Mouse (Mus musculus) gastrocnemius, postnatal 14 days (tissue): Measurements from ENCODE around the gene Add3. TPM values are rescaled to one million over a fixed set of nuclear protein-coding genes. Genes with fewer than 3 reads are reported as not detected.
A peak's percentile ranks its signal among the peaks of the same experiment; 100 is the strongest.

ENCODE experiments used
- DNase-seq: peaks from one replicate; pipeline ENCODE4 v3.0.0; 2021; ENCODE audit warnings: mixed read lengths
- intact Hi-C: fragments of 180-260 bp; cut with DNase I; formaldehyde crosslinking; loops from one replicate; pipeline ENCODE4 v1.15.1; 2025; ENCODE audit warnings: low total_unique reads
- total RNA-seq, 2 experiments: library from RNA; stranded (reverse); gene quantifications; 2 replicates each; pipeline ENCODE4 v1.2.3; 2021

Add3 gene
- total RNA-seq, 2 experiments from 2014 or later, result 31.6 to 45.4 TPM

GRCm38 (mm10) chr19:53156361-53156760, 16.1 kb downstream of the Add3 start:
- DNase-seq, result no peak

GRCm38 (mm10) chr19:53157176-53157575, 16.9 kb downstream of the Add3 start:
- intact Hi-C loops, result loop anchor here (10.0 kb wide), 1 partner anchor 48 kb away; no protein-coding TSS in a partner anchor
- no peak for DNase-seq

More at GRCm38 (mm10) chr19:53156361-53156760, 16.1 kb downstream of the Add3 start:
- intact Hi-C loops, result loop anchor here (10.0 kb wide), 1 partner anchor 48 kb away; no protein-coding TSS in a partner anchor

GRCm38 (mm10) chr19:53159351-53159750, 19.1 kb downstream of the Add3 start:
- DNase-seq, result no peak
- intact Hi-C loops, result loop anchor here (10.0 kb wide), 1 partner anchor 45 kb away; no protein-coding TSS in a partner anchor

GRCm38 (mm10) chr19:53162927-53163326, 22.7 kb downstream of the Add3 start:
- intact Hi-C loops, result no loop called here
- DNase-seq, result no peak

- no peak for DNase-seq
- intact Hi-C loops, result no loop called here
Measured at GRCm38 (mm10) chr19:53164645-53165044, 24.4 kb downstream of the Add3 start.

- intact Hi-C loops, result no loop called here
- no peak for DNase-seq
Measured at GRCm38 (mm10) chr19:53165305-53166240, 25.3 kb downstream of the Add3 start.

- intact Hi-C loops, result no loop called here
- no peak for DNase-seq
Measured at GRCm38 (mm10) chr19:53166367-53166766, 26.1 kb downstream of the Add3 start.

- DNase-seq, result no peak
- intact Hi-C loops, result no loop called here
Measured at GRCm38 (mm10) chr19:53168576-53168975, 28.3 kb downstream of the Add3 start.

- no peak for DNase-seq
- intact Hi-C loops, result no loop called here
Measured at GRCm38 (mm10) chr19:53170651-53171050, 30.4 kb downstream of the Add3 start.

- intact Hi-C loops, result no loop called here
- no peak for DNase-seq
Measured at GRCm38 (mm10) chr19:53174034-53174433, 33.8 kb downstream of the Add3 start.

GRCm38 (mm10) chr19:53175550-53175949, 35.3 kb downstream of the Add3 start:
- intact Hi-C loops, result no loop called here
- DNase-seq, result no peak

GRCm38 (mm10) chr19:53176518-53176917, 36.3 kb downstream of the Add3 start:
- intact Hi-C loops, result no loop called here

GRCm38 (mm10) chr19:53178611-53179528, 38.6 kb downstream of the Add3 start:
- intact Hi-C loops, result no loop called here
- no peak for DNase-seq

More at GRCm38 (mm10) chr19:53176518-53176917, 36.3 kb downstream of the Add3 start:
- DNase-seq, result no peak

- no peak for DNase-seq
- intact Hi-C loops, result no loop called here
Measured at GRCm38 (mm10) chr19:53180168-53180803, 40.0 kb downstream of the Add3 start.

GRCm38 (mm10) chr19:53181003-53181861, 41.0 kb downstream of the Add3 start:
- intact Hi-C loops, result no loop called here
- peak; percentile 60 for DNase-seq

- DNase-seq, result no peak
- intact Hi-C loops, result no loop called here
Measured at GRCm38 (mm10) chr19:53183620-53184019, 43.4 kb downstream of the Add3 start.

- DNase-seq, result no peak
- intact Hi-C loops, result no loop called here
Measured at GRCm38 (mm10) chr19:53184216-53184615, 44.0 kb downstream of the Add3 start.

GRCm38 (mm10) chr19:53184911-53185310, 44.7 kb downstream of the Add3 start:
- intact Hi-C loops, result no loop called here
- DNase-seq, result no peak
